Mouse (Mus musculus) heart, postnatal 4 days (tissue): ENCODE measurements around the gene Snap91. TPM values are rescaled to one million over a fixed set of nuclear protein-coding genes. Genes with fewer than 3 reads are reported as not detected.

Source experiments
- DNase-seq: peaks from one replicate; pipeline ENCODE4 v3.0.0; 2021
- total RNA-seq, 2 experiments: library from RNA; stranded (reverse); gene quantifications; 2 replicates each; pipeline ENCODE4 v1.2.3; 2021

The Snap91 gene
- 100 to 1,000 TPM in 1 of 2 experiments, 10 to 100 TPM in 1; 94.6 to 105 TPM for total RNA-seq

DNA sequence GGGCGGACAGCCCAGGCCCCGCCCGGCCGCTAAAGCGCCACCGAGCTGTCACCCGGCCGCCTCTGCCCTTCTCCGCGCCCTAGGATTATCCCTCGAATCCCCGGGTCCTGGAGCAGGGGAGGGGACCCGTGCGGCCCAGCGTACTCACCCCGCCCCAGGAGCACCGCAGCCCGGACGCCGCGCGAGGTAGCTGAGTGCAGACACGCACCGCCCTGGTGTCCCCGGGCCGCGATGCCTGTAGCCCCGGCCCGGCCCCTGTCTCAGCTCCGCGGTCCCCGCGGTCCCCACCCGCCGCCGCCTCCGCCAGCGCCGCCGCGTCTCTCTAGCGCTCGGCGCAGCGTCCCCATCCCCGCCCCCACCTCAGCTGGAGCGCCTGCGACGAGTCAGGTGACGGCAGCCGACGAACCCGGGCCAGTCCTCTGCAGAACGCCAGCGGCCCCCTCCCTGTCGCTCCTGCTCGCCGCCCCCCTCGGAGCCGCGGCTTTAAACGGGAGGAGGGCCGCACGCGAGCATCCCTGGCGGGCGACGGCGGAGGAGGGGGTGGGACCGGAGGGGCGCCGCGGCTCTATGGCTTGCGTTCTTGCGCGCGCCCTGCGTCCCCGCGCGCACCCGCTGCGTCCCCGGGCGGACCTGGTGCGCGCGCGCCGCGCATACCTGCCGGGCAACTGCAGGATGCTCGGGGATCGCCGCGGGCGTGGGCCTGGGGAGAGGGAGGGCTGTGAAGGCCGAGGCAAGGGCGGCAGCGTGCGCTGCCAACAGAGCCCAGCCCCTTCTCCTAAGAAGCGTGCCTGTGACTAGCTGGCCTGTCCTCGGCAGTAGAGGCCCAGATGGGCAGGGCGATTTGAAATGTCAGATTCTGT is at the start of gene Snap91:
TSS of gene Snap91 (minus strand) at position 542 of the 860 bp plus-strand sequence.
- DNase-seq = peak; percentile 76

DNA sequence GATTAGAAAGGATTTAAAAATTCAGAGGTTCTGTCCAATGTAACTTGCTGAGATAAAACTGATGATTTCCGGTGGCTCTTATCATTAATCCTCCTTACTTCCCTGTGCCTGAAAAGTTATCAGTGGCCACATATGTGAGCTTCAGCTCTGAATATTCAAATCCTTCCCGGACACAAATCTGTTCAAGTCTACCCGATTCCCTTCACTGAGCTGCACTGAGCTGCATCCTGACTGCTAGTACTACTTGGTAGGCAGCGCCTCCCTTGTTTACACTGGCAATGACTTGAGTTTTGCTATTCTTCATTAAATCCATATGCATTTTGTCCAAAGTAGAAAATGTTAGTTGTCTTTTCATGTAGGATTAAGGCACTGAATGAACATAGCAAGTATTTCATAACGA is 46.1 kb upstream of the Snap91 start:
- DNase-seq = no peak

DNA sequence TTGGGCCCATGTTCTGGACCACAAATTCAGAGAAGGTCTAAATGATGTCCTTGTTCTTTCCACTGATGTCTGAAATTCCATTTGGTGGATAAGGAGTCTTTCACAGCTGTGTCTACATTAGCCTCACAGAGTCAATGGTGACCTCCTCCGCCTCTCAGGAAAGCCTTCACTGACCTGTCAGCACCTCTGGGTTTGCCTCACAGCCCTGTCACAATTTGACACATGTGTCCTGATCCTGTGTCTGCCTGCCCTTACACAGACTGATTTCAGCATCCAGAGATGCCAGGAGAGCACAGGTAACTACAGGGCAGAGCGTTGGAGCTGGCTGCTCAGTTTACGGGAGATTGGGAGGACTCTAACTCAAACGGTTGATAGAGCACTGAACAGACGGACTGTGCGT is 45.2 kb upstream of the Snap91 start:
- no peak for DNase-seq

DNA sequence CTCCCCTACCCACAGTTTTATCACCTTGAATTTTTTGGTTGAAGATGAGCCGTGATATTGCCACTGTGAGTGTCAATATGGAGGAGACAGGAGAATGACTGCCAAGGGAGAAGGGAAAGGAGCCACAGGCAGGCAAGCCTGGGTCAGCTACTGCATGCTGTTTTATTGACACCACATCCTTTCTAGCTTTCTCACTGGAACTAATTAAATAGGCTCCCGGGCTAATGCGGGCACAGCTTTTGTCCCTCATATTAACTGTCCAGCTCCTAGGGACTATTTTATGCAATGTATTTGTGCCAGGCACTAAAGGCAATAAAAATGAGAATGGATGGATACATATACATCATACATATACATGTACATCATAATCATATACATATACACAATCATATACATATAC is 42.0 kb upstream of the Snap91 start:
- DNase-seq = no peak

DNA sequence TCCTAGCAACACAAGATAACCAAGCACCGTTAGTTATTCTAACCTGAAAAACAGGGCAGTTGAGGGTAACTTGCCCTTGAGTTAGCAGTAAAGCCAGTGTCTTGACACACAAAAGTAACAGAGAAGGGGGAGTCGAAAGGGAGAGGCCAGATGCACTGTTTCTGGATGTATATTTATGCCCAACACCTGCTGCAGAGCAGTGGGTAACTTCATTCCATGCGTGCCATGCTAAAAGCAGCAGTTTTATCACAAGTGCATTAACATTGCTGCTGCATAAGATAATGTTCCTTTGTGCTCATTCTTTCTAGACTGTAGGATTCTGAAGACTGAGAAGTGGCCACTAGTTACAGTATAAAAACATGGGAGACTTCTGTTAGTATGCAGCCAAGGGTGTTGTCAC is 36.1 kb upstream of the Snap91 start:
- DNase-seq = no peak

DNA sequence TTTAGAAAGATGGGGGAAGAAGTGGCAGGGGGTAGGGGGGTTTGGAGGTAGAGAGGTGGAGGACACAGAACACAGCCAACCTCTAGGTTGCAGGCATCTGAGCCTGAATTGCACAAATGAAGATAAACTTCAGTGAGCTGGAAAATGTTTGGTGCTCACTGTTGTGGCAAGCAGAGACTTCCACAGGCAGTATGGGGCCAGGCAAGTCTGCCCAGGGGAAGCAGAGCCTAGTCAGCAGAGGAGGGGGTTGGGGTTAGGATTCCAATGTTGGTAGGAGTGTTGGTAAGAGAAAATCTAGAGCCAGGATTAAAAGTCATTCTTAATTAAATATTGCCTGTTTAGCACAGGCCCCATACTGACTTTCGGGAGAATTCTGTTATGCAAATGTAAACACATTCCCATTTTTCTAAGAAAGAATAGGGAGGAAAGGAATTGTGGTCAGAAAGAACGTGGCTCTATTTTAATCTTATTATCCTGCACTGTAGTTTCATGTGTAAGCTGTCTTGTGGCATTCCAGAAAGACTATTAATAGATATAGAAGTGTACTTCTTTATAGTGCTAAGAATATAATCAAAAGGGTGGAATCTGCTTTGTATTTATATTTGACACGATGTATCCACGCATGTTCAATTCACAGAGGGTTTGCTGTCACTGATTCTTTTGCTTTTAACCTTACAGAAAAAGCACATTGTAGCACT is 19.2 kb upstream of the Snap91 start:
- no peak for DNase-seq

DNA sequence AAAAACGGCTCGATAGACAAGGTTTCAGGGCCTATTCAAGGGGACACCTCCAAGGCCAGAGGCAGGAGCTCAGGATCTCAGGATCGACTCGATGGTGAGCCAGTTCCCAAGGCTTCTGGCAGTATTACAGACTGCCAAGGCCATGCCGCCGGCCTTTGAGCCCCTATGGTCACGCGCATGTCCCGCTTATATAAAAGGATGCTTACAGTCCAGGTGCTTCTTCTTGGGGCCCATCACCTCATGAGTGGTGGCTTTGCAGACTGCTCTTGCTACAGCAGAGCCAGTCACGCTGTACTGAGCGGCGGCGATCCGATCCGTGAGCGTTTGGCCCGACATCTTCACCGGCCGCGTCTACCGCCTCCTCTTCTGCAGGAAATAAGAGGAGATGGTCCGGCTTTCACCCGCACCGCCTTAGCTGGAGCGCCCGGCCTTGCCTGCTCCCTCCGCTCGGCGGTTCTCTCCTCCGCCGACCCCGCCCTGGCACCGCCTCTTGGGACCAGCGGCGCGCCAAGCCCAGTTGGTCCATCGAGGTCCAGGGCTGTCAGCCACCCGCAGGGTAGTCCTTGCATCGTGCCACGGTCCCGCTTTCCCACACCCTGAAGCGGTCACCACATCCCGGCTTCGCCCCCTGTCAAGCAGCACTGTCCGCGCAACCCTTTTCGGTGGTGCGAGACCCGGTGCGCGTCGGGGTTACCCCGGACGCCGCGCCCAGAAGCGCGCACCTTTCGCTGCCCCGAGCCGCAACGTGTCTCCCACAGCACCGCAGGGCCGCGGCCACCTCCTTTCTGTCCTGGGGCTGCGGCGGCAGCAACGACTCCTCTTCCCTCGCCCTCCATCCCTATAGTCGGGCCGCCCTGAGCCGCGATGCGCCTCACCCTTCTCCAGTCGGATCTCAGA is 990 bp downstream of the Snap91 start:
- DNase-seq = peak; percentile 54

DNA sequence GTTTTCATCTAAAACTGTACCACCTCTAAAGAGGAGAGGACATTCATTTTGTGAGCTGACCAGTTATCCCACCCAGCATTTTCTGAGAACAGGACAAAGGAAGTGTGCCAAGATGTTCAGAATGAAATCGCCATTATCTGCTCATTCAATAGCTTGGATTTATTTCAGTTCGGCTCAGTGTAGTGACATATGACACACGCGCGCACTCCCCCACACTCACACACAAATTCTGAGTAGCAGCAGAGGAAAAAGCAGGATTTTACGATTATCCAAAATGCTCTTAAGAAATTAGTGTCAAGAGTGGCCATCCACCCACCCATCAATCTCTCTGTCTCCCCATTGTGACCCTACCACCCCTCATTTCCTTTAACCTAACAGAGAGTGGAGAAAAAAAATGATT is 1.7 kb downstream of the Snap91 start:
- no peak for DNase-seq

DNA sequence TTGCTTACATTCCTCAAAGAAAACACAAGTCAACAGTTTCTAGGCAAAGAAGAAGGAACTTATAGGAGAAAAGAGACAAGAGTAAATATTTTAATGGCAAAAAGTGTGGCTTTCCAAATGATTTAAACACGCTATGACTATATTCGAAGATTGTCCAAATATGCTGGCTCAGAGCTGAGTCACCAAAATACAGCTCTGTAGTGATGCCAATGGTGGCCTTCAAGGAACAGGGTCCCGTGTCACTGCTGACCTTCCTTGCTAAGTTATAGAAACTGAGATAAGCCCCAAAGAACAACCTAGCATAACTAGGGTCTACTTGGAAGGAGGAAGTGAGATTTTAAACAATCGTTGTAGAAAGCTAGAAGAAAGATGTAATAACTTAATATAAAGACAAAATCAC is 6.8 kb downstream of the Snap91 start:
- DNase-seq = no peak

DNA sequence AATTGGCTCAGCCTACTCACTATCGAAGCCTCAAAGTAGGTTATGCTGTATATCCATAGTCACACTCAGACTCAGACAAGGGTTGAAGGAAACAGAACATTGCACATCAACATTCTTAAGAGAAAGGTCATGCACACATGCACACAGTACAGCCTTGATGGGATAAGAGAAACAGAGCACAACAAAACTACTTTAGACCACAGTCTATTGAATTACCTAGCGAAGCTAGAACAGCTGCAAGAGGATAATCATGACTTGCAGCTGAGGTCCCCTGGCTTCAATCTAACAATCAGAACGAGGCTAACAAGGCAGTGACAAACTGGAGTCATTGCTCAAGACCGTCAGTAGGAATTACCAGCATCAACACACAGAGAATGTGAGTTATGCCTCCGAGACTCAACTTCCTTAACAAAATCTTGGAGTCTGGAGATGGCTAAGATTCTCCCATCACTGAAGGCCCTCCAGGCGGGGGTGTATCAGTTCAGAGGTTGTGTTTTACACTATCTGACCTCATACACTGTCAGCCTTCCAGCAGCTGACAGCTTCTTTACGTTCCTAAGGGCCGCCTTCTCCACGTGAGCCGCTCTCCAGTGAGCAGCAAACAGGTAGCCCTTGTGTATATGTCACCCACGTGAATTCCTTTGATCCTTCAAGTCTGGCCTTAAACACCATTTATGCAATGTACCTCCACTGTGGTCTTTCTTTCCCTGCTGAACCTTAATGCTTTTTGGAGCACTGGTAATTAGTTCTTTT is 10.7 kb downstream of the Snap91 start:
- DNase-seq = no peak

DNA sequence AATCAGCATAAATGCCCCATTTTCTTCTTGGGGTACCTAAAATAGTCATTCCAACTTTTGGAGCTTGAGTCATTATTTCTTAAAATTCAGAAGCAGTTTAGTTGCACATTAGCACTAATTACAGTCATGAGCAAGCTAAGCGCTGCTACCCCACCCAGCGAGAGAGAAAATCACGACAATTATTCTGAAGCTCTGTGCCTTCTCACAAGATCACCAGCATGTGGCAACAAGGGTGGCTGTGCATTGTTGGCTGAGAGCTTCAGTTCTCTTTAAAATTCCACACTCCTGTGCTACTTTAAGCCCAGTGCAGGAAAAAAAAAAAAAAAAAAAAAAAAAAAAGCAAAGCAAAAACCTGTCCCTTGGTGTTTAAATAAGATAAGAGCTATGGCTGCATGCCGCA is 22.4 kb downstream of the Snap91 start:
- DNase-seq = no peak

DNA sequence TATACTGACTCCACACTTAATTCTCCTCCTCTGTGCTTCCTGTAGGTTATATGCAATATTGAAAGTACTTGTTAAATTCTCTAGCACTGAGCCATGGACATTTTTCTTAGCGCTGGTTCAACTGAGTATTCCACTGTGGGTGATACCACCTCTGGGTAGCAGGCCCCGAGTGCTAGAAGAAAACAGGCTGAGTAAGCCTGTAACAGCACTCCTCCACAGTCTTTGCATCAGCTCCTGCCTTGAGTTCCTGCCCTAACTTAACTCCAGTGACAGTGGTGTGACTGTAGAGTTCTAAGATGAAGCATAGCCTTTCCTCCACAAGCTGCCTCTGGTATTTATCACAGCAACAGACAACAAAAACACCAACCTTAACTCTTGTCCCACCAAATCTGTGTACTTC is 22.8 kb downstream of the Snap91 start:
- DNase-seq = no peak

DNA sequence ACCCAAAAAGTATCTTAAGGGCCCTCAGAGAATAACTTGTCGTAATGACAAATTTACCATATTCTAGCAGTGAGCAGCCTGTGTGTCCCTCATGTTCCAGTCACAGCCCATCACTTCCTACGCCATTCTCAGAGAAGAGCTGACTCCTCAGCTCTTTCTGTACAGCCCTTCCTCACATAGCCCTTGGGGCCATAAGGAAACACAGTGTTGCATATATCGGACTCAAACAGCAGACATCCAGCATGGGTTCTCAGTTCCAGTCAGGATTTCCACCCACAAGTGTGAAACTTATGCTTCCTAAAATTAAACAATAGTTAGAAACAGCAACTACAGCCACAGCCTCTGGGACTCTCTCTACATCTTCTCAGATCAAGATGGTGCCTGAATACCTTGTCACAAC is 27.6 kb downstream of the Snap91 start:
- no peak for DNase-seq

DNA sequence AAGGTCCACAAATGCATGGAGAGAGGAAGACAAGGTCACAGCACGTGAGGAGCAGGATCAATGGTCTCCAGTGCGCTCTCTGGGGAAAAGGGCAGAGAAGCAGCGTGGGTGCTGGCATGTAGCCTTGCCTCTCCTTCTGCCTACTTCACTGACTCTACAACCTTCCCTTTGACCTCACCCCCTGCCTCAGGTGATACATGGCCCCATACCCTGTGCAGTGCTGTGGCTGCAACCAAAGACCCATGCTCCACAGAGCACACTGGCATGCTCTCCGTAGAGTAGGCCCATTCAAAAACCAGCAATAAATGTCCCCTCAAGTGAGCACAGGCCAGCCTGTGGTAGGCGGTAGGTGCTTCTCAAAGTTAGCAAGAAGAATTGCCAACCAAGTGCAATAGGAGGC is 28.8 kb downstream of the Snap91 start:
- DNase-seq = no peak

DNA sequence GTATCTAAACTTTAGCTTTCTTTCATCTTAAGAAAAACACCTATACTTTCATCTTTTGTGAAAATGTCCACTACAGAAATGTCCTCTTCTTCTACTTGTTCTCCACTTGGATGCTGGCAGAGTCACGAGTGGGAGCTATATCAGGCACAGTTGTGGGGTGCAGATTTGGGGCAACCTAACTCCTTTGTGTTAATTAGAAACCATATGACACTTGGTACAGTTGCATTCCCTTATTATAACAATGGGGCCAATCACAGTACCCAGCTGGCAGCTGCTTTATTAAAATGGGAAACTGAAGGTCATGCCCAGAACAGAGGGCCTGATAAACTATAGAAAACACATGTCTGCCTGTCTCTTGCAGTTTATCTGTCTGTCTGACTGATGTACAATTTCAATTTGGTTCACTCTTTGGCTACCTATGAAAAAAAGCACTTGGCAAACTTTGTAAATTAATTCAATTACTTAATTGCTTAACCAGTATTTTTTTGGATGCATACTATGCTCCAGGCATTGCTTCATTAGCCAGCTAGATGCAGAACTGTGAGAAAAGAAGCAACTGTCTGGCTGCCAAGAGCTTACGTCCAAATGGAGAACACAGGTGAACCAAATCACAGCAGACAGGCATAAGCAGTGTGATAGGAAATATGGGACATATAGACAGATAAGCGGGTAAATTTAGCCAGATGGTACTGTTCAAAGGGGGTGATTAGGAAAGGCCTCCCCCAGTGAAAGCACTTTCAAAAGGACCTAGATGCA is 29.8 kb downstream of the Snap91 start:
- no peak for DNase-seq

DNA sequence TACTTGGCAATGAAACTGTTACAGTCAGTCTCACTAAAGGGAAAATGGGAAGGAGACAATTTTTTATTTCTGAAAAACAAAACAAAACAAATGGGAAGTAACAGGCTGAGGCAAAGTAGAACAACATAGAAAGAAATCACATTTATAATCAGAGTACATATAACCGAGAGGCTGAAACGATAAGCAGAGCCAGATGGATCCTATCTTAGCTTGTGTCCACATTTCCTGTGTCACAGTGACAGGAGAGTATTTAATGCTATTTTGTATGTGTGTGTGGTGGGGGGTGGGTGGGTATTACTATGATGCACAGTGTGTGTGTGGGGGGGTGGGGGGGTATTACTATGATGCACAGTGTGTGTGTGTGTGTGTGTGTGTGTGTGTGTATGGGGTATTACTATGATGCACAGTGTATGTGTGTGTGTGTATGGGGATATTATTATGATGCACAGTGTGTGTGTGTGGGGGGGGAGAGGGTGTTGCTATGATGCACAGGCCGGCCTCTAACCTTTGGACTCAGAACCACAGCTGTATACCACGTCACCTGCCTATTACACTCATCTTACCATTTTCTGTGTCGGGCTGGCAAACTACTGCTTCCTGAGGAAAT is 36.6 kb downstream of the Snap91 start:
- DNase-seq = no peak

DNA sequence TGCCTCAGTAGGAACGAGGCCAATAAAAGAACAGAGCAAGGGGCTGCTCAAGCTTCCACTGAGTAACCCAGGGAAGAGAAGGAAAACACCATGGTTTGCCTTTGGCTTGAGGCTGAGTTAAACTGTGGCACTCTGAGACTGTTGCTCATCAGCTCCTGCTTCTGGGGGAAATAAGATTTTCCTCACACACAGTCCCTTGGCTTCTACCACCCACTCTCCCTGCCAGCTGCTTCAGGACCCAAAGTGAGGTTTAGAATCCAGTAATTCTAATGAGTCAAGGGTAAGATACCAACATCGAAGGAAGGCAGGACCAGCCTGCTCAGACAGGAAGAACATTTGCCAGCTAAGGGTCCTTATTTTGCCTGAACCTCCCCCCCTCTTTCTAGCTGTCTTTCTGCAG is 50.7 kb downstream of the Snap91 start:
- no peak for DNase-seq

DNA sequence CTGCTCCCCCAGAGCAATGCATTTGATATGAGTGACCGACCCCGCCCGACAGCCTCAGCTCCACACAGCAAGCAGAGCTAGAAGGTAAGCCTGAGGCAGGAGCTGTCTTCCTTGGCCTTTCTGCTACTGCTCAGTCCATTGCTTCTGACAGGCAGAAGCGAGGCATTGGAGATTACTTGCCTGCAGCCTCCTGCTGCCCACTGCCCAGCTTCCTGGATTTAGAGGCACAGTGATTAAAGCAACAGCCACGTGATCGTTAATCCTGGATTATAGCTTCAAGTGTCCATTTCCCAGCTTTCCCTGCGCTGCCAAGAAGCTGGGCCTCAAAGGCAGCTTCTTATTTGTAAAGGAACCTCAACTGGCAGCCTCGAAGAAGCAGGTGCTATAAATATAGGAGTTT is 51.4 kb downstream of the Snap91 start:
- DNase-seq = no peak

DNA sequence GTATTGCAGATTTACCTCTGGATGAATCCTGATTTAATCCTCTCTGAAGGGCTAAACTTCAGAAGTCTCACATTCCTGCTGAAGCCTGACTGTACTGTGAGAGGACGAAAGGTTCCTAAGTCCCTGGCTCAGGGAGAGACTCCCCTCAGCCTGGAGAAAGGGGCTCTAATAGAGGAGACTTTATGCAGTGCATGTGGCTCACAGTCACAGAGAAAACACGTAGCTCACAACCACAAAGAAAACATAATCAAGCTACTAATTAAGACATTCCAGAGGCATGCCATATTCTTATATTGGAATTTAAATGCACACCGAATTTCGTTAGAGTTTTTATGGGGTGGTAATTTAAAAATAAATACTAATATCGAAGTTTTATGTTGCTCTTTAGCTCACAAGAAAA is 61.1 kb downstream of the Snap91 start:
- no peak for DNase-seq

DNA sequence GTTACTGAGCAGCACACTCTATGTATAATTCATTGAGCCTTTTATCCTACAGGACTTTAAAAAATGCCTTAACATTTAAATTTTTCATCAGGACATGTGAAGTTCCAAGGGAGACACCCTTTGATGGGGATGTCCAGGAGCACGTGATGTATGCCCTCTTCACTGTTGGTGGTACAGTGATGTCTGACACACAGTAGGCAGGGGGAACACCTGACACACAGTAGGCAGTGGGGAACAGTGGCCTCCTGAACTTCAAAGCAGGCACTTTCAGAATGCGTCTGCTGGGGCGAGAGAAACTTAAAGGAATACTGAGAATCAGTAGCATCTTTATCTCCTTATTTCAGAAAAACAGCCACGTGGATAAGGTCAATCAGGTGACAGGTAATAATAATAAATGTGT is 62.8 kb downstream of the Snap91 start:
- DNase-seq = no peak

DNA sequence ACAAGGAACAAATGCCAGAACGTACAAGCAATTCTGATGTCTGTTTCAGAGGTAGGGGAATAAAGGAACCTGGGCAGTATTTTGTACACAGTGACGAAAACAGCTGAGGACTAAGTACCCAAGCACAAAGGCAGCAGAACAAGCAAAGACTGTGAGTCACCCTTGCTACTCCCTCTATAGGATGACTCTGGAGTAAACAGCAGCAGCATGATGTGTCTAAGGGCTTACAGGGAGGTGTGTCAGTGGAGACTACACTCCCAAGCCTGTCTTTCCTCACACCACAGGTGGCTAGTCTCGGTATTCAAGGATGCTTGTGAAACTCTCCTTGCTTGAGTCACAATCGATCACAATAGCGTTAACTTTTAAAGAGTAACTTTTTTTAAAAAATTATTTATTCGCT is 66.1 kb downstream of the Snap91 start:
- DNase-seq = no peak
